Mouse (Mus musculus) limb, embryonic 11.5 days (tissue): ENCODE results near the gene Pde4d. TPM values are rescaled to one million over a fixed set of nuclear protein-coding genes. Genes with fewer than 3 reads are reported as not detected.
A peak's percentile ranks its signal among the peaks of the same experiment; 100 is the strongest.

ENCODE experiments used
- ATAC-seq: fragments of 200-750 bp; cut with Nextera tagmentation; 2 replicates; pipeline ENCODE4 v1.8.0; 2017; ENCODE audit warnings: low read depth; ENCODE audit not compliant: insufficient number of reproducible peaks, low FRiP score, low TSS enrichment
- DNase-seq: peaks from one replicate; pipeline ENCODE4 v3.0.0-alpha.2; 2015; ENCODE audit warnings: low spot score
- H3K27ac ChIP-seq: fragments of 300-500 bp; sonication (generic); replicated peaks from 2 replicates; pipeline ENCODE4 v1.5.1; 2014; ENCODE audit warnings: low read depth, mild to moderate bottlenecking, low read length
- H3K27me3 ChIP-seq: fragments of 300-500 bp; sonication (generic); 2 replicates; pipeline ENCODE4 v1.6.1; 2014; ENCODE audit warnings: mild to moderate bottlenecking, low read length, mixed read lengths; ENCODE audit not compliant: control insufficient read depth, insufficient read depth
- H3K36me3 ChIP-seq: fragments of 300-500 bp; sonication (generic); 2 replicates; pipeline ENCODE4 v1.6.1; 2014; ENCODE audit warnings: mild to moderate bottlenecking, low read length, moderate library complexity, mixed read lengths; ENCODE audit not compliant: control insufficient read depth, insufficient read depth
- H3K4me1 ChIP-seq: fragments of 300-500 bp; sonication (generic); 2 replicates; pipeline ENCODE4 v1.6.1; 2014; ENCODE audit warnings: low read length, mixed read lengths; ENCODE audit not compliant: control insufficient read depth, insufficient read depth
- H3K4me2 ChIP-seq: fragments of 300-500 bp; sonication (generic); 2 replicates; pipeline ENCODE4 v1.6.1; 2014; ENCODE audit warnings: low read depth, mild to moderate bottlenecking, moderate library complexity; ENCODE audit not compliant: severe bottlenecking
- H3K4me3 ChIP-seq: fragments of 300-500 bp; sonication (generic); 2 replicates; pipeline ENCODE4 v1.5.1; 2014; ENCODE audit warnings: low read depth, low read length
- H3K9ac ChIP-seq: fragments of 300-500 bp; sonication (generic); 2 replicates; pipeline ENCODE4 v1.6.1; 2014; ENCODE audit warnings: mild to moderate bottlenecking, low read length
- H3K9me3 ChIP-seq: fragments of 300-500 bp; sonication (generic); 2 replicates; pipeline ENCODE4 v1.6.1; 2016; ENCODE audit warnings: low read length; ENCODE audit not compliant: control insufficient read depth
- WGBS: fragments of 180-500 bp; shearing (Covaris S2); extraction: QIAGEN DNeasy Blood & Tissue Kit; methylation state at CpG from one replicate; pipeline ENCODE4 v1.1.7; 2014; 5-methylcytosine and 5-hydroxymethylcytosine counted together
- polyA plus RNA-seq: library from polyadenylated mRNA; unstranded; fragments of >200 nt; fragmentation: Nextera tagmentation; extraction: Ambion mirVana; gene quantifications from 2 replicates; pipeline ENCODE4 v1.2.1, GENCODE M21; 2014

The Pde4d gene
- polyA plus RNA-seq, 1 experiment from 2014 or later = 13.3 TPM

- no peaks in the 10 kb centered on the region for H3K9me3 ChIP-seq
- H3K4me2 ChIP-seq = no peak overlapping the region
- no peak overlapping the region for H3K27ac ChIP-seq
- DNase-seq (no peak), ATAC-seq (no peak)
- peaks cover 2% of the 10 kb centered on the region; the same call in 1 of the 2 replicates for H3K4me1 ChIP-seq
- H3K4me3 ChIP-seq = no peak overlapping the region
- 93% methylated on average over 15 of the region's 15 CpGs for WGBS
- H3K27me3 ChIP-seq = no peaks in the 10 kb centered on the region
- H3K36me3 ChIP-seq = no peaks in the 10 kb centered on the region
- H3K9ac ChIP-seq = no peak overlapping the region
Measured at GRCm38 (mm10) chr13:109924771-109925170, 1475.0 kb downstream of the Pde4d start.

GRCm38 (mm10) chr13:109926277-109926920 is 1476.7 kb downstream of the Pde4d start:
- no peaks in the 10 kb centered on the region for H3K27me3 ChIP-seq
- ATAC-seq = peak; percentile 82; the same call in 1 of the 2 replicates
- H3K27ac ChIP-seq = no peak overlapping the region
- peaks cover 2% of the 10 kb centered on the region; the same call in 1 of the 2 replicates for H3K4me1 ChIP-seq
- peak; percentile 48 for DNase-seq
- H3K9ac ChIP-seq = no peak overlapping the region
- H3K36me3 ChIP-seq = no peaks in the 10 kb centered on the region
- no peaks in the 10 kb centered on the region for H3K9me3 ChIP-seq
- no peak overlapping the region for H3K4me3 ChIP-seq
- H3K4me2 ChIP-seq = peak overlapping the region; percentile 24
- 33% methylated on average over 15 of the region's 15 CpGs for WGBS

GRCm38 (mm10) chr13:109927782-109928181 is 1478.0 kb downstream of the Pde4d start:
- Histone ChIP-seq H3K36me3 (no peaks in the 10 kb centered on the region), H3K9ac (no peak overlapping the region), H3K4me1 (peaks cover 2% of the 10 kb centered on the region; the same call in 1 of the 2 replicates), H3K27ac (no peak overlapping the region), H3K4me3 (no peak overlapping the region), H3K27me3 (no peaks in the 10 kb centered on the region), H3K4me2 (no peak overlapping the region), H3K9me3 (no peaks in the 10 kb centered on the region)
- no peak for DNase-seq
- WGBS = 85% methylated on average over 2 of the region's 2 CpGs
- no peak for ATAC-seq

GRCm38 (mm10) chr13:109932688-109933087 is 1482.9 kb downstream of the Pde4d start:
- H3K9me3 ChIP-seq = no peaks in the 10 kb centered on the region
- H3K4me3 ChIP-seq = no peak overlapping the region
- WGBS = 97% methylated on average over 13 of the region's 13 CpGs
- ATAC-seq = no peak
- no peak overlapping the region for H3K9ac ChIP-seq
- H3K27me3 ChIP-seq = no peaks in the 10 kb centered on the region
- no peaks in the 10 kb centered on the region for H3K4me1 ChIP-seq
- no peak overlapping the region for H3K27ac ChIP-seq
- no peak for DNase-seq
- no peaks in the 10 kb centered on the region; the same call in 1 of the 2 replicates for H3K36me3 ChIP-seq
- no peak overlapping the region for H3K4me2 ChIP-seq

GRCm38 (mm10) chr13:109933554-109933953 is 1483.8 kb downstream of the Pde4d start:
- 91% methylated on average over 7 of the region's 7 CpGs for WGBS
- no peaks in the 10 kb centered on the region; the same call in 1 of the 2 replicates for H3K36me3 ChIP-seq
- no peak overlapping the region for H3K4me3 ChIP-seq
- H3K4me1 ChIP-seq = no peaks in the 10 kb centered on the region
- no peaks in the 10 kb centered on the region for H3K27me3 ChIP-seq
- DNase-seq (no peak), ATAC-seq (no peak)
- no peak overlapping the region for H3K4me2 ChIP-seq
- H3K9ac ChIP-seq = no peak overlapping the region
- no peak overlapping the region for H3K27ac ChIP-seq
- no peaks in the 10 kb centered on the region for H3K9me3 ChIP-seq

GRCm38 (mm10) chr13:109936866-109937265 is 1487.1 kb downstream of the Pde4d start:
- Histone ChIP-seq H3K27me3 (no peaks in the 10 kb centered on the region), H3K4me1 (no peaks in the 10 kb centered on the region), H3K27ac (no peak overlapping the region), H3K4me3 (no peak overlapping the region), H3K4me2 (no peak overlapping the region), H3K9ac (no peak overlapping the region), H3K9me3 (no peaks in the 10 kb centered on the region), H3K36me3 (no peaks in the 10 kb centered on the region; the same call in 1 of the 2 replicates)
- WGBS = 97% methylated on average over 5 of the region's 5 CpGs
- DNase-seq (no peak), ATAC-seq (no peak)

GRCm38 (mm10) chr13:109944822-109945551 is 1495.2 kb downstream of the Pde4d start:
- no peak for ATAC-seq
- H3K4me2 ChIP-seq = no peak overlapping the region
- H3K9me3 ChIP-seq = no peaks in the 10 kb centered on the region
- H3K4me1 ChIP-seq = no peaks in the 10 kb centered on the region
- H3K27me3 ChIP-seq = no peaks in the 10 kb centered on the region
- no peaks in the 10 kb centered on the region for H3K36me3 ChIP-seq
- no peak overlapping the region for H3K9ac ChIP-seq
- H3K4me3 ChIP-seq = no peak overlapping the region
- no peak for DNase-seq
- WGBS = 89% methylated on average over 7 of the region's 7 CpGs
- no peak overlapping the region for H3K27ac ChIP-seq

GRCm38 (mm10) chr13:109951466-109951865 is 1501.7 kb downstream of the Pde4d start:
- H3K4me1 ChIP-seq = no peaks in the 10 kb centered on the region
- ATAC-seq = no peak
- DNase-seq = no peak
- no peaks in the 10 kb centered on the region for H3K27me3 ChIP-seq
- H3K9ac ChIP-seq = no peak overlapping the region
- WGBS = 67% methylated on average over 14 of the region's 14 CpGs
- H3K4me2 ChIP-seq = no peak overlapping the region
- H3K9me3 ChIP-seq = no peaks in the 10 kb centered on the region
- H3K27ac ChIP-seq = no peak overlapping the region
- H3K36me3 ChIP-seq = no peaks in the 10 kb centered on the region
- no peak overlapping the region for H3K4me3 ChIP-seq
